Mouse (Mus musculus) testis, adult 2 months (tissue): ENCODE data around the gene Keap1.

Source experiments
- CTCF ChIP-seq: fragments of 200-500 bp; IDR thresholded peaks from 2 replicates; pipeline ENCODE4 v1.5.1; 2012; ENCODE audit warnings: low read depth, mild to moderate bottlenecking, inconsistent platforms, low read length, moderate library complexity; ENCODE audit not compliant: control insufficient read depth, insufficient read depth, insufficient replicate concordance
- POLR2A ChIP-seq: fragments of 200-500 bp; IDR thresholded peaks from 2 replicates; pipeline ENCODE4 v1.6.1; 2012; ENCODE audit warnings: low read depth, mild to moderate bottlenecking, inconsistent platforms, low read length, moderate library complexity; ENCODE audit not compliant: control insufficient read depth

DNA sequence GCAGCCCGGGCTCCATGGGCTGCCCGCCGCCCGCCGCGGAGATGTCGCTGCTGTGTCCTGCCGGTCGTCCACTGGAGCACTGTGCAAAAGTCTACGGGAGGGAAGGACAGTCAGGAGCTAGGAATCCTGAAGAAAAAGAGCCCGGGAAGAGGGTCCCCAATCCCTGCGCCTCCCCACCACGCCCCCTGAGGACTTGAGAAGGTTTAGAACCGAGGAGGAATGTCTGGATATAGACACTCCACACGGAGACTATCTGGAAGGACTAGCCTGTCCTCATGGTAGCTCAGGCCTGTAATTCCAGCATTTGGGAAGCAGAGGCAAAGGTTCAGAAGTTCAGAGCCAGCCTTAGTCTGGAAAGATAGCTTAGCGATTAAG, 5.9 kb upstream of the Keap1 start:
- TF ChIP-seq CTCF (no peak), POLR2A (no peak)
